Mouse (Mus musculus): ENCODE results near the gene Def6. TPM values are rescaled to one million over a fixed set of nuclear protein-coding genes. Genes with fewer than 3 reads are reported as not detected.

Gene Def6
- polyA plus RNA-seq, 1 experiment from 2014 or later: 2.4 TPM

DNA sequence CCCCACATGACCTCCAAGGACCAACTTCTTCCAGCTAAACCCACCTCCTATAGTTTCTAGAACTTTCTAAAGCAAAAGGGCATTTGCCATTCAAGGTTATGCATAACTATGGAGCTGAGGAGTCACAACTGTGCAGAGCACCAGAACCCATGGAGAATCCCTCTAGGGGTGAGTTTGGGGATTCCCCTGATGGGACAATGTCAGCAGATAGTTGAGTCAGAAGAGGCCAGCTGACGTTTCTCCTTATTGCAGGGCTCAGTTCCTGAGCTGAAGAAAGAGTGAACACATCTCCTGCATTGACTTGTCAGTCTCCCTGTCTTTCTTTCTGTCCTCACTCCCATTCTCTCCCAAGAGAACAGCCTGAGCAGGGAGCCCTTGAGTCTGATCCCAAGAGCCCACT is 14.8 kb upstream of the Def6 start:
- no peak for DNase-seq
- WGBS: 69% methylated on average over 1 of the region's 1 CpGs
- no peak overlapping the region for H3K9ac ChIP-seq
- H3K4me2 ChIP-seq: no peak overlapping the region
- H3K27me3 ChIP-seq (ENCODE audit: insufficient read depth, low read length): no peaks in the 10 kb centered on the region
- H3K4me3 ChIP-seq (ENCODE audit: low read depth, low read length): no peak overlapping the region
- H3K9me3 ChIP-seq (ENCODE audit: low read depth, low read length): no peaks in the 10 kb centered on the region
- no peak overlapping the region for H3K27ac ChIP-seq (ENCODE audit: low read depth)
- peaks cover 62% of the 10 kb centered on the region for H3K36me3 ChIP-seq (ENCODE audit: insufficient read depth)
- H3K4me1 ChIP-seq (ENCODE audit: insufficient read depth): no peaks in the 10 kb centered on the region
- TF ChIP-seq CTCF (IDR thresholded peaks at IDR 0.05; ENCODE audit: low read depth): no peak
- ATAC-seq (ENCODE audit: insufficient read depth): no peak

DNA sequence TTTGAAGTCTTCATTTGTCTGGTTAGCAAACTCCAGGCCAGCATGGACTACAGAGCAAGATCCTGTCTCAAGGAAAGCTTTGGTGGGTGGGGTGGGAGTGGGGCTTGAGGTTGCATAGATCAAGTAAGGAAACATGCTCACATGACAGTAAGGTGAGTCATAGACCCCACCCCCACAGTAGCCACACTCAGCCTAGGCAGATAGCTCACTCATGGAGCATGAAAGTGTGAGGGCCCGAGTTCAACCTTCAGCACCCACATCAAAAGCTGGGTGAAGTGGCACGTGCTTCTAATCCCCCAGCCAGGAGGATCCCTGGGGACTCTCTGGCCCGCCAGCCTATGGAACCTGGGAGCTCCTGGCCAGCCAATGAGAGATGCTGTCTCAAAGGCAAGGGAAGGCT is 14.0 kb upstream of the Def6 start:
- H3K9me3 ChIP-seq (ENCODE audit: low read depth, low read length): no peaks in the 10 kb centered on the region
- no peak overlapping the region for H3K9ac ChIP-seq
- H3K36me3 ChIP-seq (ENCODE audit: insufficient read depth): peaks cover 70% of the 10 kb centered on the region
- H3K4me1 ChIP-seq (ENCODE audit: insufficient read depth): no peaks in the 10 kb centered on the region
- DNase-seq (no peak), ATAC-seq (ENCODE audit: insufficient read depth) (no peak)
- TF ChIP-seq CTCF (IDR thresholded peaks at IDR 0.05; ENCODE audit: low read depth): no peak
- WGBS: 76% methylated on average over 3 of the region's 3 CpGs
- H3K4me3 ChIP-seq (ENCODE audit: low read depth, low read length): no peak overlapping the region
- no peak overlapping the region for H3K4me2 ChIP-seq
- H3K27me3 ChIP-seq (ENCODE audit: insufficient read depth, low read length): no peaks in the 10 kb centered on the region
- no peak overlapping the region for H3K27ac ChIP-seq (ENCODE audit: low read depth)

DNA sequence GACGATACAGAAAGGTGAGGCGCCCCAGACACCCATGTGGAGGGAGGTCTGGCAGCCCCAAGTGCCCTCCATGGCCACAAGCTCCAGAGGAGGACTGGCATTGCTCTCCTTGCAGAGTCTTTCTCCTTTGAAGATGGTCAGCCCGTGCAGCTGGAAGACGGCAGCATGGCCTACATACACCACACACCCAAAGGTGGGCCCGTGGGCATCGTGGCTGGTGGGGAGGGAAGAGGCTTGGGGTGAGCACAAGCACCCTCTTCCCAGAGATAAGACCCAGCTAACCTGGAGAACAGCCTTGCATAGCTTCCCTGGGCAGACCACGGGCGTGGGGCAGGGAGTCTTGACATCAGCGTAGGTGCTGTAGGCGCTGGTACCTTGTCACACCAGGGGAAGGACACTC is 12.5 kb upstream of the Def6 start:
- no peaks in the 10 kb centered on the region for H3K27me3 ChIP-seq (ENCODE audit: insufficient read depth, low read length)
- H3K4me3 ChIP-seq (ENCODE audit: low read depth, low read length): no peak overlapping the region
- H3K4me1 ChIP-seq (ENCODE audit: insufficient read depth): no peaks in the 10 kb centered on the region
- H3K9ac ChIP-seq: no peak overlapping the region
- no peak for TF ChIP-seq CTCF (IDR thresholded peaks at IDR 0.05; ENCODE audit: low read depth)
- H3K9me3 ChIP-seq (ENCODE audit: low read depth, low read length): no peaks in the 10 kb centered on the region
- H3K4me2 ChIP-seq: no peak overlapping the region
- no peak overlapping the region for H3K27ac ChIP-seq (ENCODE audit: low read depth)
- WGBS: 88% methylated on average over 10 of the region's 10 CpGs
- DNase-seq (no peak), ATAC-seq (ENCODE audit: insufficient read depth) (no peak)
- peaks cover 77% of the 10 kb centered on the region for H3K36me3 ChIP-seq (ENCODE audit: insufficient read depth)

DNA sequence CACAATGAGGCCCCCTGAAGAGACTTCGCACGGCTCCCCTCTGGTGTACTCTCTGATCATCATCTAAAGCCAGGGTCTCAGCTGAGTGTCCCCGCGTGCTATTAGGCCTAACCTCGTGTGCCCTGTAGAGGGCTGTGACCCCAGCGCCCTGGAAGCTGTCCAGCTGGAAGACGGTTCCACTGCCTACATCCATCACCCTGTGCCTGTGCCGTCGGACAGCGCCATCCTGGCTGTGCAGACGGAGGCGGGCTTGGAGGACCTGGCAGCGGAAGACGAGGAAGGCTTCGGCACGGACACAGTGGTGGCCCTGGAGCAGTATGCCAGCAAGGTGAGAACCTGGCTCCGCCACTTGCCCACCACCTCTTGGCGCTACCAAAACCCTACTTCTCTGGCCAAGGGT is 9.9 kb upstream of the Def6 start:
- no peak for TF ChIP-seq CTCF (IDR thresholded peaks at IDR 0.05; ENCODE audit: low read depth)
- WGBS: 55% methylated on average over 18 of the region's 18 CpGs
- H3K36me3 ChIP-seq (ENCODE audit: insufficient read depth): peaks cover 82% of the 10 kb centered on the region

DNA sequence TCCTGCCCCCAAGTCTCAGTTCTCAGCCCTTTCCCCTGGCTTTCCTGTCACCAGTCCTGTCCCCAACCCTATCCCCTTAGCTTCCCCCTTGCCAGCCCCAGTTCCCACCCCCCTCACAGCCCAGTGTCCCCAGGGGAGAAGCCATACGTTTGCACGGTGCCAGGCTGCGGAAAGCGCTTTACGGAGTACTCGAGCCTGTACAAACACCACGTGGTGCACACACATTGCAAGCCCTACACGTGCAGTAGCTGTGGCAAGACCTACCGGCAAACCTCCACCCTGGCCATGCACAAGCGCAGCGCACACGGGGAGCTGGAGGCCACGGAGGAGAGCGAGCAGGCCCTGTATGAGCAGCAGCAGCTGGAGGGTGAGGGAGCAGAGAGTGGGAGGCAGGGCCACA is 5.6 kb upstream of the Def6 start:
- Histone ChIP-seq H3K27ac (ENCODE audit: low read depth) (no peak overlapping the region), H3K27me3 (ENCODE audit: insufficient read depth, low read length) (no peaks in the 10 kb centered on the region), H3K9me3 (ENCODE audit: low read depth, low read length) (no peaks in the 10 kb centered on the region), H3K36me3 (ENCODE audit: insufficient read depth) (peaks cover 67% of the 10 kb centered on the region), H3K4me2 (no peak overlapping the region), H3K4me3 (ENCODE audit: low read depth, low read length) (no peak overlapping the region), H3K4me1 (ENCODE audit: insufficient read depth) (no peaks in the 10 kb centered on the region), H3K9ac (no peak overlapping the region)
- DNase-seq: peak; percentile 46
- peak; percentile 45; the same call in 1 of the 2 replicates for ATAC-seq (ENCODE audit: insufficient read depth)
- 69% methylated on average over 14 of the region's 14 CpGs for WGBS
- no peak for TF ChIP-seq CTCF (IDR thresholded peaks at IDR 0.05; ENCODE audit: low read depth)

More for the DNA sequence above, 9.9 kb upstream of the Def6 start:
- DNase-seq: peak; percentile 30
- Histone ChIP-seq H3K27me3 (ENCODE audit: insufficient read depth, low read length) (no peaks in the 10 kb centered on the region), H3K4me2 (no peak overlapping the region), H3K9me3 (ENCODE audit: low read depth, low read length) (no peaks in the 10 kb centered on the region), H3K4me1 (ENCODE audit: insufficient read depth) (no peaks in the 10 kb centered on the region), H3K27ac (ENCODE audit: low read depth) (no peak overlapping the region), H3K9ac (no peak overlapping the region), H3K4me3 (ENCODE audit: low read depth, low read length) (no peak overlapping the region)
- peak; percentile 22; the same call in 1 of the 2 replicates for ATAC-seq (ENCODE audit: insufficient read depth)

DNA sequence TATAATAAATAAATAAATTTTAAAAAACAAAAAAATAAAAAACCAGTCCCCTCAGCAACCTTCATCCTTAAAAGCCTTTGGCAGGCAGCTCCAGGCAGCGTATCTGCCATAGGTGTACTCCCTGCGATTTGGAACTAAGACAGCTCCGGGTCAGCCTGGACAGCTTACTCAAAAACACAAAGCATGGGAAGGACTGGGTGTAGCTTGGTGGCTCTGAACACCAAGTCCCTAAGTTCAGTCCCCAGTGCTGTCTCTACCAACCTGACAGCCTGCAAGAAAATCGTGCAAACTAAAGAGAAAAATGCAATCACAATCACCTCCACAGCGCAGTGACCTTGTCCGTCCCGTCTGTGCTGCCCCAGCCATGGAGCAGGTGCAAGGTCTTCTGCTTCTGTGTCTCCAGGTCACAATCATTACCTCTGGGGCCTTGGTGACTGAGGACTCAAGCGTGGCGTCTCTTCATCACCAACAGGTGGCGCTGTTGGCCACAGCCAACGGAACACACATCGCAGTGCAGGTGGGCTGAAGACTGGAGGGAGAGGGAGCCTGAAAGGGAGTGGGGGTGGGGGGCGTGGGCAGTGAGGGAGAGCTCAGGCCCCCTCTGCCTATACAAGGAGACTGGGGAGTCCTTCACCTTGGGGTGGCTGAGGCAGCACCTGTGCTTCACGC is 3.4 kb upstream of the Def6 start:
- peak; percentile 90 for TF ChIP-seq CTCF (IDR thresholded peaks at IDR 0.05; ENCODE audit: low read depth)
- peak; percentile 72 for DNase-seq
- Histone ChIP-seq H3K36me3 (ENCODE audit: insufficient read depth) (peaks cover 47% of the 10 kb centered on the region), H3K4me2 (no peak overlapping the region), H3K4me3 (ENCODE audit: low read depth, low read length) (no peak overlapping the region), H3K9me3 (ENCODE audit: low read depth, low read length) (no peaks in the 10 kb centered on the region), H3K27me3 (ENCODE audit: insufficient read depth, low read length) (no peaks in the 10 kb centered on the region), H3K9ac (no peak overlapping the region), H3K4me1 (ENCODE audit: insufficient read depth) (peaks cover 4% of the 10 kb centered on the region), H3K27ac (ENCODE audit: low read depth) (no peak overlapping the region)
- ATAC-seq (ENCODE audit: insufficient read depth): no peak
- WGBS: 36% methylated on average over 14 of the region's 14 CpGs

DNA sequence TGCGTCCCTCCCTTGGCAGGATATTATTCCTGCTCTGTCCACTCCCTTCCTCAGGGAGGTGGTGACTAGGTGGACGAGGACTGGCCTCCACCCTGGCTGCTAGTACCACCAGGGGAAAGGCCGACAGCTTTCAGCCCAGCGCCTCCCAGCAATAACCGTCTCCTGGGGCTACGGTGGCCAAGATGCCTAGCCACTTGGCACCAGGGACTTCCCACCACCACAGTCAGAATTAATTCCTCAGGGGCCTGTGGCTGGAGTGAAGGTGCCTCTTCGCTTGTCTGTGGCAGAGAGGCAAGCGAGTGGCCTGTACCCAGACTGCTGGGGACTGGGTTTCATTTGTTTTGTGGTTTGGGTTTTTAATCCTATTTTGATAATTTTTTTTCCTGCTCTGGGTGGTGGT is 2.1 kb upstream of the Def6 start:
- no peak overlapping the region for H3K27ac ChIP-seq (ENCODE audit: low read depth)
- no peak overlapping the region for H3K9ac ChIP-seq
- H3K4me1 ChIP-seq (ENCODE audit: insufficient read depth): peaks cover 4% of the 10 kb centered on the region
- DNase-seq (no peak), ATAC-seq (ENCODE audit: insufficient read depth) (no peak)
- peaks cover 36% of the 10 kb centered on the region for H3K36me3 ChIP-seq (ENCODE audit: insufficient read depth)
- H3K9me3 ChIP-seq (ENCODE audit: low read depth, low read length): no peaks in the 10 kb centered on the region
- H3K27me3 ChIP-seq (ENCODE audit: insufficient read depth, low read length): no peaks in the 10 kb centered on the region
- no peak for TF ChIP-seq CTCF (IDR thresholded peaks at IDR 0.05; ENCODE audit: low read depth)
- WGBS: 86% methylated on average over 8 of the region's 8 CpGs
- no peak overlapping the region for H3K4me2 ChIP-seq
- no peak overlapping the region for H3K4me3 ChIP-seq (ENCODE audit: low read depth, low read length)

Data from lung, embryonic 14.5 days (tissue).